Mouse (Mus musculus): ENCODE measurements around the gene Slc22a13. TPM values are rescaled to one million over a fixed set of nuclear protein-coding genes. Genes with fewer than 3 reads are reported as not detected.

Gene Slc22a13
- polyA plus RNA-seq, 1 experiment from 2014 or later: not detected

GRCm38 (mm10) chr9:119164743-119165142, 44.2 kb downstream of the Slc22a13 start:
- ATAC-seq (ENCODE audit: insufficient number of reproducible peaks, insufficient read depth, low FRiP score, low read depth): no peak
- WGBS: 77% methylated on average over 7 of the region's 7 CpGs

GRCm38 (mm10) chr9:119160689-119161088, 48.2 kb downstream of the Slc22a13 start:
- Histone ChIP-seq H3K4me1 (ENCODE audit: control insufficient read depth in 2 of 2, insufficient read depth in 2 of 2, low read length in 2 of 2) (no peaks in the 10 kb centered on the region), H3K9ac (ENCODE audit: low read length) (no peak overlapping the region), H3K4me2 (ENCODE audit: low read length) (no peak overlapping the region), H3K27me3 (ENCODE audit: control insufficient read depth, insufficient read depth, low read length) (peaks cover 10% of the 10 kb centered on the region), H3K27ac (replicated peaks in 1 of 2; ENCODE audit: control insufficient read depth in 1 of 2, insufficient read depth in 1 of 2, low read depth in 2 of 2, low read length in 2 of 2) (no peak overlapping the region), H3K36me3 (ENCODE audit: control insufficient read depth, insufficient read depth, low read length) (no peaks in the 10 kb centered on the region), H3K4me3 (ENCODE audit: control insufficient read depth in 1 of 2, insufficient read depth in 1 of 2, low read depth in 1 of 2, low read length in 2 of 2) (no peak overlapping the region), H3K9me3 (ENCODE audit: control insufficient read depth, low read length) (no peaks in the 10 kb centered on the region)
- WGBS: 86% methylated on average over 3 of the region's 3 CpGs
- no peak for ATAC-seq (ENCODE audit: insufficient number of reproducible peaks, insufficient read depth, low FRiP score, low read depth)

More at GRCm38 (mm10) chr9:119164743-119165142, 44.2 kb downstream of the Slc22a13 start:
- Histone ChIP-seq H3K9ac (ENCODE audit: low read length) (no peak overlapping the region), H3K4me2 (ENCODE audit: low read length) (no peak overlapping the region), H3K27me3 (ENCODE audit: control insufficient read depth, insufficient read depth, low read length) (no peaks in the 10 kb centered on the region), H3K36me3 (ENCODE audit: control insufficient read depth, insufficient read depth, low read length) (no peaks in the 10 kb centered on the region), H3K4me1 (ENCODE audit: control insufficient read depth in 2 of 2, insufficient read depth in 2 of 2, low read length in 2 of 2) (no peaks in the 10 kb centered on the region), H3K4me3 (ENCODE audit: control insufficient read depth in 1 of 2, insufficient read depth in 1 of 2, low read depth in 1 of 2, low read length in 2 of 2) (no peak overlapping the region), H3K9me3 (ENCODE audit: control insufficient read depth, low read length) (no peaks in the 10 kb centered on the region), H3K27ac (replicated peaks in 1 of 2; ENCODE audit: control insufficient read depth in 1 of 2, insufficient read depth in 1 of 2, low read depth in 2 of 2, low read length in 2 of 2) (no peak overlapping the region)

- no peak within 1 kb of the TSS for H3K27ac ChIP-seq (replicated peaks in 1 of 2; ENCODE audit: control insufficient read depth in 1 of 2, insufficient read depth in 1 of 2, low read depth in 2 of 2, low read length in 2 of 2)
- H3K4me1 ChIP-seq (ENCODE audit: control insufficient read depth in 2 of 2, insufficient read depth in 2 of 2, low read length in 2 of 2): no peaks in the 10 kb centered on the region
- WGBS: 51% methylated on average over 4 of the region's 4 CpGs
- H3K36me3 ChIP-seq (ENCODE audit: control insufficient read depth, insufficient read depth, low read length): no peaks in the 10 kb centered on the region
- no peak within 1 kb of the TSS for H3K4me2 ChIP-seq (ENCODE audit: low read length)
- no peak within 1 kb of the TSS for H3K9ac ChIP-seq (ENCODE audit: low read length)
- H3K27me3 ChIP-seq (ENCODE audit: control insufficient read depth, insufficient read depth, low read length): peaks cover 20% of the 10 kb centered on the region
- H3K9me3 ChIP-seq (ENCODE audit: control insufficient read depth, low read length): no peaks in the 10 kb centered on the region
- ATAC-seq (ENCODE audit: insufficient number of reproducible peaks, insufficient read depth, low FRiP score, low read depth): no peak
- H3K4me3 ChIP-seq (ENCODE audit: control insufficient read depth in 1 of 2, insufficient read depth in 1 of 2, low read depth in 1 of 2, low read length in 2 of 2): no peak within 1 kb of the TSS
These were observed 50.0 kb downstream of the Slc22a13 start, which contains the start of gene Gm47289 for GRCm38 (mm10) chr9:119158861-119159260. TSS of gene Gm47289 (plus strand) at chr9:119159161.

- Histone ChIP-seq H3K4me1 (ENCODE audit: control insufficient read depth in 2 of 2, insufficient read depth in 2 of 2, low read length in 2 of 2) (no peaks in the 10 kb centered on the region), H3K27me3 (ENCODE audit: control insufficient read depth, insufficient read depth, low read length) (peaks cover 20% of the 10 kb centered on the region), H3K9ac (ENCODE audit: low read length) (peak within 1 kb of the TSS; percentile 25; the same call in 1 of the 2 replicates), H3K27ac (replicated peaks in 1 of 2; ENCODE audit: control insufficient read depth in 1 of 2, insufficient read depth in 1 of 2, low read depth in 2 of 2, low read length in 2 of 2) (no peak within 1 kb of the TSS), H3K4me3 (ENCODE audit: control insufficient read depth in 1 of 2, insufficient read depth in 1 of 2, low read depth in 1 of 2, low read length in 2 of 2) (peak within 1 kb of the TSS; percentile 38 to 46), H3K36me3 (ENCODE audit: control insufficient read depth, insufficient read depth, low read length) (no peaks in the 10 kb centered on the region), H3K4me2 (ENCODE audit: low read length) (peak within 1 kb of the TSS; percentile 73), H3K9me3 (ENCODE audit: control insufficient read depth, low read length) (no peaks in the 10 kb centered on the region)
- ATAC-seq (ENCODE audit: insufficient number of reproducible peaks, insufficient read depth, low FRiP score, low read depth): peak; percentile 69; the same call in 1 of the 2 replicates
- under 1% methylated on average over 64 of the region's 65 CpGs for WGBS
These were observed 52.4 kb downstream of the Slc22a13 start, which contains the start of gene Acaa1b for GRCm38 (mm10) chr9:119156278-119157201. TSS of gene Acaa1b (minus strand) at chr9:119157093.

GRCm38 (mm10) chr9:119155826-119156225, 53.1 kb downstream of the Slc22a13 start:
- H3K4me1 ChIP-seq (ENCODE audit: control insufficient read depth in 2 of 2, insufficient read depth in 2 of 2, low read length in 2 of 2): no peaks in the 10 kb centered on the region
- 0 out of 2 replicates have a peak, but pooled peaks have one; percentile 27 for ATAC-seq (ENCODE audit: insufficient number of reproducible peaks, insufficient read depth, low FRiP score, low read depth)
- H3K4me2 ChIP-seq (ENCODE audit: low read length): peak overlapping the region; percentile 73
- no peak overlapping the region for H3K9ac ChIP-seq (ENCODE audit: low read length)
- H3K36me3 ChIP-seq (ENCODE audit: control insufficient read depth, insufficient read depth, low read length): no peaks in the 10 kb centered on the region
- 41% methylated on average over 7 of the region's 7 CpGs for WGBS
- H3K27me3 ChIP-seq (ENCODE audit: control insufficient read depth, insufficient read depth, low read length): peaks cover 20% of the 10 kb centered on the region
- no peak overlapping the region for H3K27ac ChIP-seq (replicated peaks in 1 of 2; ENCODE audit: control insufficient read depth in 1 of 2, insufficient read depth in 1 of 2, low read depth in 2 of 2, low read length in 2 of 2)
- no peak overlapping the region for H3K4me3 ChIP-seq (ENCODE audit: control insufficient read depth in 1 of 2, insufficient read depth in 1 of 2, low read depth in 1 of 2, low read length in 2 of 2)
- no peaks in the 10 kb centered on the region for H3K9me3 ChIP-seq (ENCODE audit: control insufficient read depth, low read length)

GRCm38 (mm10) chr9:119155416-119155815, 53.5 kb downstream of the Slc22a13 start:
- 70% methylated on average over 8 of the region's 8 CpGs for WGBS
- H3K4me3 ChIP-seq (ENCODE audit: control insufficient read depth in 1 of 2, insufficient read depth in 1 of 2, low read depth in 1 of 2, low read length in 2 of 2): no peak overlapping the region
- H3K4me2 ChIP-seq (ENCODE audit: low read length): no peak overlapping the region
- H3K36me3 ChIP-seq (ENCODE audit: control insufficient read depth, insufficient read depth, low read length): no peaks in the 10 kb centered on the region
- H3K9ac ChIP-seq (ENCODE audit: low read length): no peak overlapping the region
- H3K4me1 ChIP-seq (ENCODE audit: control insufficient read depth in 2 of 2, insufficient read depth in 2 of 2, low read length in 2 of 2): no peaks in the 10 kb centered on the region
- no peak overlapping the region for H3K27ac ChIP-seq (replicated peaks in 1 of 2; ENCODE audit: control insufficient read depth in 1 of 2, insufficient read depth in 1 of 2, low read depth in 2 of 2, low read length in 2 of 2)
- no peak for ATAC-seq (ENCODE audit: insufficient number of reproducible peaks, insufficient read depth, low FRiP score, low read depth)
- H3K27me3 ChIP-seq (ENCODE audit: control insufficient read depth, insufficient read depth, low read length): peaks cover 20% of the 10 kb centered on the region
- H3K9me3 ChIP-seq (ENCODE audit: control insufficient read depth, low read length): no peaks in the 10 kb centered on the region

GRCm38 (mm10) chr9:119151751-119152150, 57.1 kb downstream of the Slc22a13 start:
- Histone ChIP-seq H3K4me1 (ENCODE audit: control insufficient read depth in 2 of 2, insufficient read depth in 2 of 2, low read length in 2 of 2) (no peaks in the 10 kb centered on the region), H3K9me3 (ENCODE audit: control insufficient read depth, low read length) (no peaks in the 10 kb centered on the region), H3K4me3 (ENCODE audit: control insufficient read depth in 1 of 2, insufficient read depth in 1 of 2, low read depth in 1 of 2, low read length in 2 of 2) (no peak overlapping the region), H3K27me3 (ENCODE audit: control insufficient read depth, insufficient read depth, low read length) (peaks cover 15% of the 10 kb centered on the region), H3K4me2 (ENCODE audit: low read length) (no peak overlapping the region), H3K27ac (replicated peaks in 1 of 2; ENCODE audit: control insufficient read depth in 1 of 2, insufficient read depth in 1 of 2, low read depth in 2 of 2, low read length in 2 of 2) (no peak overlapping the region), H3K36me3 (ENCODE audit: control insufficient read depth, insufficient read depth, low read length) (no peaks in the 10 kb centered on the region), H3K9ac (ENCODE audit: low read length) (no peak overlapping the region)
- ATAC-seq (ENCODE audit: insufficient number of reproducible peaks, insufficient read depth, low FRiP score, low read depth): no peak
- 40% methylated on average over 2 of the region's 2 CpGs for WGBS

All from heart, embryonic 14.5 days (tissue).